Mouse (Mus musculus) kidney, adult 2 months (tissue): ENCODE measurements around the gene Asb11.

Source experiments
- CTCF ChIP-seq: fragments of 200-500 bp; conservative IDR thresholded peaks from 2 replicates; pipeline ENCODE4 v1.5.1; 2011; ENCODE audit warnings: low read depth, mild to moderate bottlenecking, control low read depth, low read length, moderate library complexity, mixed read lengths; ENCODE audit not compliant: insufficient read depth, insufficient read length
- POLR2A ChIP-seq: fragments of 200-500 bp; IDR thresholded peaks from one replicate; pipeline ENCODE4 v1.6.1; 2011; ENCODE audit warnings: low read depth, low read length, control low read depth

DNA sequence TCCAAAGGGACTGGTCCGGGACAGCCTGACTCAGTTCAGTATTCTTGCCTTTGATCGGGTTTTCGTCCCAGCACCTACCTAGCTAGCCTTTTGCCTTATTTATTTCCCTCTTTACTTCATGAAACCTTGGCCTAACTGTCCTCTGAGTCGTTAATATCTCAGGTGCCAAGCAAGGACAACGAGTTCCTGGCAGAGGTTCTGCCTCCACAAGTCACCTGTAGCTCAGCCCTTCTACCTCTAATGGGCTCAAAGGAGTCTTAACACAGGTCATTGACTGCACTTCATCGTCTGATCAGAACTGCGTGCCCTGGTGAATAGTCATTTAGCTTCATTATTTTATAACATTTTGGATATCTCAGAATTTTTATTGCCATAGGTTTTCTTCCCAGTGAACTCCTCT lies 2.7 kb downstream of the Asb11 start:
- TF ChIP-seq CTCF, result no peak
- no peak for TF ChIP-seq POLR2A
